Mouse (Mus musculus) kidney, embryonic 14.5 days (tissue): ENCODE measurements around the gene Hs3st2. TPM values are rescaled to one million over a fixed set of nuclear protein-coding genes. Genes with fewer than 3 reads are reported as not detected.

Experiments used
- ATAC-seq: fragments of 200-750 bp; cut with Nextera tagmentation; 2 replicates; pipeline ENCODE4 v1.8.0; 2017; ENCODE audit warnings: moderate number of reproducible peaks, mild to moderate bottlenecking, moderate TSS enrichment, moderate library complexity; ENCODE audit not compliant: low FRiP score, low TSS enrichment
- H3K27ac ChIP-seq: fragments of 300-500 bp; sonication (generic); 2 replicates; pipeline ENCODE4 v1.5.1; 2014; ENCODE audit warnings: low read depth, mild to moderate bottlenecking, low read length, moderate library complexity, mixed read lengths
- H3K27me3 ChIP-seq: fragments of 300-500 bp; sonication (generic); 2 replicates; pipeline ENCODE4 v1.6.1; 2014; ENCODE audit warnings: mild to moderate bottlenecking, low read length; ENCODE audit not compliant: control insufficient read depth, insufficient read depth
- H3K36me3 ChIP-seq: fragments of 300-500 bp; sonication (generic); 2 replicates; pipeline ENCODE4 v1.6.1; 2014; ENCODE audit warnings: low read length, mixed read lengths; ENCODE audit not compliant: control insufficient read depth, insufficient read depth
- H3K4me1 ChIP-seq: fragments of 300-500 bp; sonication (generic); 2 replicates; pipeline ENCODE4 v1.6.1; 2014; ENCODE audit warnings: low read length, mixed read lengths; ENCODE audit not compliant: control insufficient read depth, insufficient read depth
- H3K4me2 ChIP-seq: fragments of 300-500 bp; sonication (generic); replicated peaks from 2 replicates; pipeline ENCODE4 v1.6.1; 2014; ENCODE audit warnings: low read depth, mild to moderate bottlenecking, low read length
- H3K4me3 ChIP-seq: fragments of 300-500 bp; sonication (generic); 2 replicates; pipeline ENCODE4 v1.5.1; 2014; ENCODE audit warnings: mild to moderate bottlenecking, low read length
- H3K9ac ChIP-seq: fragments of 300-500 bp; sonication (generic); 2 replicates; pipeline ENCODE4 v1.6.1; 2014; ENCODE audit warnings: low read depth, mild to moderate bottlenecking, low read length, moderate library complexity
- H3K9me3 ChIP-seq: fragments of 300-500 bp; sonication (generic); 2 replicates; pipeline ENCODE4 v1.6.1; 2016; ENCODE audit warnings: low read length; ENCODE audit not compliant: control insufficient read depth
- WGBS: fragments of 180-500 bp; shearing (Covaris S2); extraction: QIAGEN DNeasy Blood & Tissue Kit; methylation state at CpG from one replicate; pipeline ENCODE4 v1.1.7; 2014; 5-methylcytosine and 5-hydroxymethylcytosine counted together
- polyA plus RNA-seq: library from polyadenylated mRNA; unstranded; fragments of >200 nt; fragmentation: Nextera tagmentation; extraction: Ambion mirVana; gene quantifications from 2 replicates; pipeline ENCODE4 v1.2.1, GENCODE M21; 2014

Gene Hs3st2
- polyA plus RNA-seq, 1 experiment from 2014 or later: 1.1 TPM

DNA sequence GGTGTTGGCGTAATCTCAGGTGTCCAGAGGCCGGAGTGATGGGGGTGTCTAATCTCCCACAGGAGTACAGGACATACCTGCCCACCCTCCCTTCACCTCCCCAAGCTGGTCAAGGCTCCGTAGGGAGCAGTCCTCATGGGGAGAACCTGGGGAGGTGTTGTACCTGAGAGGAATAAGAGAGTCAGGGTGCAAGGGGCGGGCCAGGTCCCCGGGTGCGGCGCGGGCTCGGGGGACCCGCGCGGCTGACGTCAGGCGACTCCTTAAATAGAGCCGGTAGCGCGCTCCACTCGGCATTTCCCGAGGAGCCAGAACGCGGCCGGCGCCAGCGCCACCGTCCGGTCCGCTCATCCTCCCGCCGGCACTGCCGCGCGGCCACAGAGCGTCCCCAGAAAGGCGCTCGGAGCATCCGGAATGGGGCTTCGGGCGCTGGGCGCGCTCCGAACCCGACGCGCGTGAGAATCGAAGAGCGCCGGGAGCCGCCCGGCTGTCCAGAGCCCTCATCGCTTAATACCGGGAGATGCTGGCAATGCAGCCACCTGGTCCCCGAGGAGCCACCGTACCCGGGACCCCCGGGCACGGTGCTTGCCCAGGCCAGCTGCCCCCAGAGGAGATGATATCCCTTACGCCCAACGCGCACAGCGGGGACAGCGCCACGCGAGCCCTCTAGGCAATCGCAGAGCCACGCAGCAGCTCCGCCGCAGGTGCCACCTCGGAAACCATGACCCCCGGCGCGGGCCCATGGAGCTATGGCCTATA lies 503 bp downstream of the Hs3st2 start:
- Histone ChIP-seq H3K4me2 (peak overlapping the region; percentile 40), H3K4me1 (0 out of 2 replicates have a peak, but pooled peaks cover 5% of the 10 kb centered on the region), H3K9me3 (no peaks in the 10 kb centered on the region), H3K27me3 (peaks cover 35% of the 10 kb centered on the region), H3K36me3 (no peaks in the 10 kb centered on the region), H3K27ac (no peak overlapping the region), H3K4me3 (peak overlapping the region; percentile 28), H3K9ac (no peak overlapping the region)
- 2% methylated on average over 65 of the region's 72 CpGs for WGBS
- ATAC-seq: peak; percentile 68

GRCm38 (mm10) chr7:121392740-121392993 lies 1.0 kb downstream of the Hs3st2 start:
- H3K9me3 ChIP-seq: no peaks in the 10 kb centered on the region
- ATAC-seq: no peak; the same call in 1 of the 2 replicates
- H3K36me3 ChIP-seq: no peaks in the 10 kb centered on the region
- peaks cover 35% of the 10 kb centered on the region for H3K27me3 ChIP-seq
- no peak overlapping the region for H3K9ac ChIP-seq
- H3K4me3 ChIP-seq: peak overlapping the region; percentile 28
- 0 out of 2 replicates have a peak, but pooled peaks cover 5% of the 10 kb centered on the region for H3K4me1 ChIP-seq
- H3K4me2 ChIP-seq: peak overlapping the region; percentile 40
- under 1% methylated on average over 28 of the region's 28 CpGs for WGBS
- H3K27ac ChIP-seq: no peak overlapping the region

GRCm38 (mm10) chr7:121393884-121394283 lies 2.2 kb downstream of the Hs3st2 start:
- no peak overlapping the region for H3K4me3 ChIP-seq
- H3K36me3 ChIP-seq: no peaks in the 10 kb centered on the region
- WGBS: 73% methylated on average over 1 of the region's 1 CpGs
- no peaks in the 10 kb centered on the region for H3K9me3 ChIP-seq
- peaks cover 35% of the 10 kb centered on the region for H3K27me3 ChIP-seq
- H3K4me2 ChIP-seq: no peak overlapping the region
- H3K9ac ChIP-seq: no peak overlapping the region
- ATAC-seq: no peak
- H3K4me1 ChIP-seq: 0 out of 2 replicates have a peak, but pooled peaks cover 5% of the 10 kb centered on the region
- H3K27ac ChIP-seq: no peak overlapping the region

- Histone ChIP-seq H3K27me3 (peaks cover 35% of the 10 kb centered on the region), H3K9ac (no peak overlapping the region), H3K27ac (no peak overlapping the region), H3K4me1 (0 out of 2 replicates have a peak, but pooled peaks cover 5% of the 10 kb centered on the region), H3K9me3 (no peaks in the 10 kb centered on the region), H3K36me3 (no peaks in the 10 kb centered on the region), H3K4me3 (no peak overlapping the region), H3K4me2 (no peak overlapping the region)
- 79% methylated on average over 2 of the region's 2 CpGs for WGBS
- no peak for ATAC-seq
These were observed 3.2 kb downstream of the Hs3st2 start for GRCm38 (mm10) chr7:121394875-121395274.

DNA sequence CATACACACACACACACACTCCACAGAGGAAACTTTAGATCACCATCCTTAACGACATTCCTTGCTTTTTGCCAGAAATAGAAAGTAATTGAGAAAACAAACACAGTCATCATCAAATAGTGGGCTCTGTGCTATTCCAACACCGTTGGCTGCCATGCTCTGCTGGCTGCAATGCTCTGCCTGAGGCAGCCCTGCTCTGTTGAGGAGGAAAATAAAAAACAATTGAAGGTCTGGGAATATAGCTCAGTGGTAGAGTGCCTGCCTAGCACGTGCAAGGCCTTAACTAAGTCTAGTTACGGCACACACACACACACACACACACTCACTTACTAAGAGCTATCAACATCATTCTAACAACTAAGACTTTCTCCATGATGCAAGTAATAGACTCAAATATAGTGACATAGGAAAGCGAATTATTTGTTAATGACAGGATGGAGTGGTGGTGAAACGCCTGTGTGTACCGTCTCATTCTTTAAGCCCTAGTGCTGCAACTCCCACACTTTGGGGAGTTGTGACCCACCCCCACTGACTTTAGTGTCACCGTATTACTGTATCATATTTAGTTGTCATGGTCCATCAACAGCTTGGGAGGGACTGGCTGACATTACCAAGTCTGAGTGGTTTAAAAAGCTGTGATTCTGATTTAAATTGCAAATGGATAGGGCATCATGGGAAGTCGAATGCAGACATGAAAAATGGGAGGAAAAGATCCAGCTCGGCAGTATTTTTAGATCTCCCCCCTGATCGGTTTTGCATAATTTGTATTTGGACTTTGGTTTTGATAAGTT lies 19.3 kb downstream of the Hs3st2 start:
- H3K4me1 ChIP-seq: no peaks in the 10 kb centered on the region
- no peaks in the 10 kb centered on the region for H3K9me3 ChIP-seq
- H3K4me3 ChIP-seq: no peak overlapping the region
- no peaks in the 10 kb centered on the region for H3K36me3 ChIP-seq
- WGBS: 72% methylated on average over 11 of the region's 11 CpGs
- no peaks in the 10 kb centered on the region for H3K27me3 ChIP-seq
- no peak overlapping the region for H3K4me2 ChIP-seq
- H3K27ac ChIP-seq: no peak overlapping the region
- no peak overlapping the region for H3K9ac ChIP-seq
- ATAC-seq: 0 out of 2 replicates have a peak, but pooled peaks have one; percentile 52

DNA sequence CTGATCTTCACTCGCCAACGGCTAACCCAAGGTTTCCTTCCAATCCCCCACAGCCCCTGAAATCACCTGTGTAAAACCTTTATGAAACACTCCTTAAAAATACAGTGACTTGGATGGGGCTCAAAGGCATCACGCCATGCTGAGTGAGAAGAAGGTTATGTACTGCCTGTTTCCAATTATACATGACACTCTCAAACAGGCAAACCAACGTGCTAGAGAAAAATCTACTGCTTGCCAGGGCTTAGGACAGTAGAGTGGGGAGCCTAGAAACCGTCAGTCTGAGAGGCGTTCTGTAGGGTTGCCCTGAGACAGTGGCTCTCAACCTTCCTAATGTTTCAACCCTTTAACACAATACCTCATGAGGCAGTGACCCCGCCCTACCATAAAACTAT lies 19.8 kb downstream of the Hs3st2 start:
- ATAC-seq: no peak
- no peak overlapping the region for H3K27ac ChIP-seq
- H3K9me3 ChIP-seq: no peaks in the 10 kb centered on the region
- no peak overlapping the region for H3K4me2 ChIP-seq
- 89% methylated on average over 7 of the region's 7 CpGs for WGBS
- no peaks in the 10 kb centered on the region for H3K4me1 ChIP-seq
- H3K4me3 ChIP-seq: no peak overlapping the region
- H3K27me3 ChIP-seq: no peaks in the 10 kb centered on the region
- no peak overlapping the region for H3K9ac ChIP-seq
- H3K36me3 ChIP-seq: no peaks in the 10 kb centered on the region

- 75% methylated on average over 6 of the region's 6 CpGs for WGBS
- no peak for ATAC-seq
These were observed 45.2 kb downstream of the Hs3st2 start for GRCm38 (mm10) chr7:121436884-121437283.

DNA sequence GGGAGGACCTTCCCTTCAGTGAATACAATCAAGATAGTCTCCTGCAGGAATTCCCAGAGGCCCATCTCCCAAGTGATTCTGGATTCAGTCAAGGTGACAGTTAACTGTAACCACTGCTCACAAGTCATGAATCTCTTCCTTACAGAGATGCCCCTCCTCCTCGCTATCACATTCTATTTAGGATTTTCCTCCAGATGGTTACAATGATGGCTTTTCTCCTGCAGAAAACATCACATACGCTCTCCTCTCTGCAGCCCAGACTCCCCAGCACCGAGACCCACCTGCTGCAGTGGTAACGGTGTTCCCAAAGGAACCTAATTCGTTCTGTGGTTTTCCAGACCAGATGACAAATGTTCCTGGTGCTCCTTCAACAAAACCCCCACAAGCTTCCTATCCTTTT lies 49.5 kb downstream of the Hs3st2 start:
- H3K36me3 ChIP-seq: no peaks in the 10 kb centered on the region
- no peak overlapping the region for H3K9ac ChIP-seq
- ATAC-seq: no peak
- no peaks in the 10 kb centered on the region for H3K9me3 ChIP-seq
- 77% methylated on average over 5 of the region's 5 CpGs for WGBS
- no peak overlapping the region for H3K27ac ChIP-seq
- no peak overlapping the region for H3K4me3 ChIP-seq
- no peak overlapping the region for H3K4me2 ChIP-seq
- H3K27me3 ChIP-seq: no peaks in the 10 kb centered on the region
- no peaks in the 10 kb centered on the region for H3K4me1 ChIP-seq

More at GRCm38 (mm10) chr7:121436884-121437283, 45.2 kb downstream of the Hs3st2 start:
- Histone ChIP-seq H3K27ac (no peak overlapping the region), H3K27me3 (no peaks in the 10 kb centered on the region), H3K36me3 (no peaks in the 10 kb centered on the region), H3K9ac (no peak overlapping the region), H3K4me1 (no peaks in the 10 kb centered on the region), H3K9me3 (no peaks in the 10 kb centered on the region), H3K4me2 (no peak overlapping the region), H3K4me3 (no peak overlapping the region)

DNA sequence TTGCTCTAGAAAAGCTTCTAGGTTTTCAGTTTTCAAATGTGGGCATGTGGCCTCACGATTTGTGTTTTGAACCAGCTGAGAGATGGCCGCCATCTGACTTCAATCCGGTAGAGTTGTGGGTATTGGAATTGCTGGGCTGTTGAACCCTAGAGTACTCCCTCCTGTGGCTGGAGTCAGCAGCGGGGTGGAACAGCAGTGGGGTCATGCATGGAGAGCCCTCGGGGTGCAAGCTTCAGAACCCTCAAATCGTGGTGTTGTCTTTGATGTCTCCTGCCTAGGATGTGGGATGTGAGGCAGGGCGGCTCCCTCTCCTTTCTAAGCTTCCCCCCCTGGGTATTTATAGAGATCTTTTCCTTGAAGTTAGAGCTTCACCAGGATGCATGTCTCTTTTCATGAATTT lies 52.7 kb downstream of the Hs3st2 start:
- H3K4me1 ChIP-seq: no peaks in the 10 kb centered on the region
- H3K9me3 ChIP-seq: no peaks in the 10 kb centered on the region
- 53% methylated on average over 7 of the region's 7 CpGs for WGBS
- ATAC-seq: no peak
- H3K27ac ChIP-seq: no peak overlapping the region
- H3K36me3 ChIP-seq: no peaks in the 10 kb centered on the region
- H3K9ac ChIP-seq: no peak overlapping the region
- no peaks in the 10 kb centered on the region for H3K27me3 ChIP-seq
- H3K4me2 ChIP-seq: no peak overlapping the region
- no peak overlapping the region for H3K4me3 ChIP-seq
